Mouse (Mus musculus): ENCODE measurements around the gene 2410015M20Rik. TPM values are rescaled to one million over a fixed set of nuclear protein-coding genes. Genes with fewer than 3 reads are reported as not detected.
A peak's percentile ranks its signal among the peaks of the same experiment; 100 is the strongest.

Gene 2410015M20Rik
- polyA plus RNA-seq, 1 experiment from 2014 or later, result 361 TPM

DNA sequence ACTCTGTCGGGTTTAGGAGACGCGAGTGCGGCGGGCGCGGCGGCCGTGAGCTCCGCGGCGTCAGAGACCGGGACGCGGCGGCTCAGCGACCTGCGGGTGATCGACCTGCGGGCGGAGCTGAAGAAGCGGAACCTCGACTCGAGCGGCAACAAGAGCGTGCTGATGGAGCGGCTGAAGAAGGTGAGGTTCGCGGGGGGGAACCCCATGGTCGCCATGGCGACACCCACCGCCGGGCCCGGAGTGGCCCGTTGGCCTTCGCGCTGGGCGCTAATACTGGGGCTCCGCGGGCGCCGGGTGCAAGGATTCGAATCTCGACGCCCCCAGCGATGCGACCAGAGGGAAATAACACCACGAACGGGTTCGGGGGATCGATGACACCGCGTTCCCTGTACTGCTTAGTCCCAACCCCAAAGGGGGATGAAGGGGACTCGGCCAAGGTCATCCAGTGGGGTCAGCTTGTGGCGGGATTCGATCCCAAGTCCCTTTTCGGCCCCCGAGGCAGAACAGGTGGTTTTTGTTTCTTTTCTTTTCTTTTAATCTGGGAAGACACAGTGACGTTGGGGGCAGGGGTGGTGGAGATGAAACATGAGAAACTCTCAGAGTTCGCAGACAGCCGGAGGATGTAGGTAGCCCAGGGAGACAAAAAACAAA is 24.3 kb downstream of the 2410015M20Rik start:
- under 1% methylated on average over 61 of the region's 61 CpGs for WGBS

DNA sequence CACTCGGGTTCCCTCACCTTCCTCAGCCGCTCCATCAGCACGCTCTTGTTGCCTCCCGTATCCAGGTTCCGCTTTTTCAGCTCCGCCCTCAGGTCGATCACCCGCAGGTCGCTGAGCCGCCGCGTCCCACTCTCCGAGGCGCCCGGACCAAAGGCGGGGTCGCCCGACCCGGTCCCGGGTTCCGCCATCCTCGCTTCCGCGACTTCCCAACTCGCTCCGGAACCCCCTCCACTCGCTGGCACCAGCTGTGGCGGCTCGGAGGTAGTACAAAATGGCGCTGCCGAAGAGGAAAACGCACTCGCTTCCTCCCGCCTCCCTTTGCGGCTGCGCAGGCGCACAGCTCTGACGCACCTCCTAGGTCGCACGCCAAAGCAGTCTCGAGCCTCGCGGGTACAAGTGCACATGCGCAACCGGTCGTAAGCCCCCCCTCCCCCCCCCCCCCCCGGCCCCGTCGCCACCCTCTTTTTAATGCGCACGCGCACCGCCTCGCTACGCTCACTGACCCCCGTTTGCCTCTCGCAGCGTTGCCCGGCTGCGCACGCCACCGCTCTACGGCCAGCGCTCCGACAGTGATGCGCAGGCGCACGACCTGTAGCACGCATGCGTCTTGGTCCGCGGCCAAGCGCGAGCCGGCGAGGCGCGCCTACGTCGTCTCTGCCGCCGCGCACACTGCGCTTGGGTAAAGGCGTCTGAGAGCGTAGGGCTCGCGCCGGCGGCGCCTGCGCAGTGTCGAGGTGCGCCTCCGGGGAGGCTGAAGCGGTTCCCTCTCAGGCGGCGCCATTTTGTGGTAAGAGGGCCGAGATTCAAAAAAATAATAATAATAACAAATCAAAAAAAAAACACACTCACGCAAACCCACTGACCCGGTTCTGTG is 25.1 kb downstream of the 2410015M20Rik start, which contains the start of the genes Safb2 and Safb:
Safb2 (minus strand) TSS at position 329 of the 874 bp plus-strand sequence.
Safb (plus strand) TSS at position 569 of the 874 bp plus-strand sequence.
- TF ChIP-seq CTCF (IDR thresholded peaks at IDR 0.05; ENCODE audit: low read depth), result peak; percentile 30; the same call in 1 of the 2 replicates
- peak within 1 kb of the TSS; percentile 90 for H3K9ac ChIP-seq (ENCODE audit: low read depth, low read length)
- H3K4me3 ChIP-seq (ENCODE audit: low read depth, low read length), result peak within 1 kb of the TSS; percentile 95
- H3K27me3 ChIP-seq (replicated peaks; ENCODE audit: control insufficient read depth, insufficient read depth, low read length), result no peaks in the 10 kb centered on the region
- H3K9me3 ChIP-seq (ENCODE audit: control insufficient read depth), result no peaks in the 10 kb centered on the region
- H3K27ac ChIP-seq (ENCODE audit: low read depth, low read length), result peak within 1 kb of the TSS; percentile 96
- peak; percentile 95 for ATAC-seq
- H3K36me3 ChIP-seq (ENCODE audit: control insufficient read depth, insufficient read depth), result peaks cover 42% of the 10 kb centered on the region
- H3K4me1 ChIP-seq (replicated peaks; ENCODE audit: control insufficient read depth, insufficient read depth, low read length), result 0 out of 2 replicates have a peak, but pooled peaks cover 7% of the 10 kb centered on the region
- WGBS, result under 1% methylated on average over 84 of the region's 101 CpGs
- peak within 1 kb of the TSS; percentile 84 for H3K4me2 ChIP-seq (replicated peaks; ENCODE audit: low read depth)

More for the DNA sequence above, 24.3 kb downstream of the 2410015M20Rik start:
- Histone ChIP-seq H3K27me3 (replicated peaks; ENCODE audit: control insufficient read depth, insufficient read depth, low read length) (no peaks in the 10 kb centered on the region), H3K4me1 (replicated peaks; ENCODE audit: control insufficient read depth, insufficient read depth, low read length) (0 out of 2 replicates have a peak, but pooled peaks cover 7% of the 10 kb centered on the region), H3K9me3 (ENCODE audit: control insufficient read depth) (no peaks in the 10 kb centered on the region), H3K9ac (ENCODE audit: low read depth, low read length) (peak overlapping the region; percentile 90), H3K27ac (ENCODE audit: low read depth, low read length) (peak overlapping the region; percentile 96), H3K4me2 (replicated peaks; ENCODE audit: low read depth) (peak overlapping the region; percentile 70), H3K36me3 (ENCODE audit: control insufficient read depth, insufficient read depth) (peaks cover 47% of the 10 kb centered on the region), H3K4me3 (ENCODE audit: low read depth, low read length) (peak overlapping the region; percentile 95)
- TF ChIP-seq CTCF (IDR thresholded peaks at IDR 0.05; ENCODE audit: low read depth), result no peak
- peak; percentile 15; the same call in 1 of the 2 replicates for ATAC-seq

DNA sequence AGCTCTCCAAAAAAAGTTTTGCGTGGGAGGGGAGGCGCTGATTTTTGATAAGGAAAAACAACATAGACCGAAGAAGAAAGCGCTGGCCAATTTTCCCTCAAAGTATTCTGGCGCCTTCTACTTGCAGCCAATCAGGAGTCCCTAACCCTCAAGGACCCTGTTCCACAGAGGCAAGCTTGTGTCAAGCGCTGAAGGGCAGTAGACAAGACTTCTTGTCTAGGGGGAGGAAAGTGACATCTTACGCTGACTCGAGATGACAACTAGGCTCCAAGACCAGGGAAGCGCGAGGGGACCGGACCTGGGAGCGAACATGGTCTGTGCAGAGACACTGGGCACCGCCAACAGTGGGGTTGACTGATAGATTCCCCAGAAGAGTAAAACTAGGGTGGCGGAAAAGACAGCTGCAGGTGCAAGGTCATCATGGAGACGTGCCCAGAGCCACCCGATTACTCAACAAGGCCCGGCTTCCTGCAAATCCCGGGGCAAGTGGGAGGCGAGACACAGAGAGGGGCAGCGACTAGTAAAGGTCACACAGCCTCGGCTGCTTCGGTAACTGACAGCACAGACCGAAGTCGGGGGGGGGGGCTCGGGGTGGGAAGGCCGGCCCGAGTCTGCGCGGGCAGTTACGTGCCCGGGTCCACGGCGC is 25.8 kb downstream of the 2410015M20Rik start:
- no peaks in the 10 kb centered on the region for H3K27me3 ChIP-seq (replicated peaks; ENCODE audit: control insufficient read depth, insufficient read depth, low read length)
- TF ChIP-seq CTCF (IDR thresholded peaks at IDR 0.05; ENCODE audit: low read depth), result no peak
- peaks cover 42% of the 10 kb centered on the region for H3K36me3 ChIP-seq (ENCODE audit: control insufficient read depth, insufficient read depth)

DNA sequence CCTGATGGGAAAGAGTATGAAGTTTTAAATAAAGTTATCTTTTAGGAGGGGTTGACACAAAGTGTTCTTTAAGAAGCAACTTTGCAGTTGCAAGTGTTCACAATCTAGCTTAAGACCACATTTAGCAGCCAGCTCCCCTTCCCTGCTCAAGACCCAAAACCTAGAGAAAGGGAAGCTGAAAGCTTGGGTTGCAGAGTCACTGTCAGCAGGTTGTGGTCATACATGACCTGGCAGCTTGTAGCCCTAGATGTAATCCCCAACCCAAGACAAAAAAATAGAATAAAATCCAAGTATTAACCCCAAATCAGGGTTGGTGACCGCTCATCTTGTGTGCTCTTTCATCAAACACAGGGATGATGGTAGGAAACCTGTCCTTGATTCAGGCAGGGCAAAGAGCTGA is 26.5 kb downstream of the 2410015M20Rik start:
- no peak for ATAC-seq
- Histone ChIP-seq H3K9ac (ENCODE audit: low read depth, low read length) (peak overlapping the region; percentile 79; the same call in 1 of the 2 replicates), H3K27ac (ENCODE audit: low read depth, low read length) (no peak overlapping the region), H3K27me3 (replicated peaks; ENCODE audit: control insufficient read depth, insufficient read depth, low read length) (no peaks in the 10 kb centered on the region), H3K36me3 (ENCODE audit: control insufficient read depth, insufficient read depth) (peaks cover 42% of the 10 kb centered on the region), H3K4me1 (replicated peaks; ENCODE audit: control insufficient read depth, insufficient read depth, low read length) (0 out of 2 replicates have a peak, but pooled peaks cover 7% of the 10 kb centered on the region), H3K9me3 (ENCODE audit: control insufficient read depth) (no peaks in the 10 kb centered on the region), H3K4me3 (ENCODE audit: low read depth, low read length) (peak overlapping the region; percentile 72), H3K4me2 (replicated peaks; ENCODE audit: low read depth) (peak overlapping the region; percentile 84)
- TF ChIP-seq CTCF (IDR thresholded peaks at IDR 0.05; ENCODE audit: low read depth), result no peak
- 62% methylated on average over 1 of the region's 1 CpGs for WGBS

More for the DNA sequence above, 25.8 kb downstream of the 2410015M20Rik start:
- ATAC-seq, result peak; percentile 1; the same call in 1 of the 2 replicates
- Histone ChIP-seq H3K4me3 (ENCODE audit: low read depth, low read length) (peak overlapping the region; percentile 72), H3K4me2 (replicated peaks; ENCODE audit: low read depth) (peak overlapping the region; percentile 84), H3K9ac (ENCODE audit: low read depth, low read length) (peak overlapping the region; percentile 79), H3K4me1 (replicated peaks; ENCODE audit: control insufficient read depth, insufficient read depth, low read length) (0 out of 2 replicates have a peak, but pooled peaks cover 7% of the 10 kb centered on the region), H3K27ac (ENCODE audit: low read depth, low read length) (peak overlapping the region; percentile 96), H3K9me3 (ENCODE audit: control insufficient read depth) (no peaks in the 10 kb centered on the region)
- WGBS, result 1% methylated on average over 29 of the region's 33 CpGs

DNA sequence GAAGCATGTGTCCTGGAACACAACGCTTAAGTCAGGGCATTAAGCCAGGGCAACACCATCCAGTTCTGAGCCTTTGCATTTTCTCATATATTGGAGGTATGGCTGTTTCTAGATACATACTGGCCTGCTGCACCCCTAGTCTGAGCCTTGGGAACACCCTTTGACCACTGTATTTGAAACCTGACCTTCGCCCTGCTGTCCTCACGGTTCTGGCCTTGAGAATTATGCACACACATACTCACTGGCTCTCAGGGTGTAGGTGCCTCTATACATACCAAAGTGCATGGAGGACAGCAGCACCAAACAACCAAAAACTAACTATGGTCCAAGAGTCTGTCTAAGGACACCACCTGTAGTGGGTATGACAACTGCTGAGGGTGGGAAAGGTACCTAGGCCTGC is 36.6 kb downstream of the 2410015M20Rik start:
- peak; percentile 26; the same call in 1 of the 2 replicates for ATAC-seq
- 67% methylated on average over 3 of the region's 3 CpGs for WGBS
- H3K4me1 ChIP-seq (replicated peaks; ENCODE audit: control insufficient read depth, insufficient read depth, low read length), result no peaks in the 10 kb centered on the region
- H3K4me2 ChIP-seq (replicated peaks; ENCODE audit: low read depth), result no peak overlapping the region
- no peaks in the 10 kb centered on the region for H3K9me3 ChIP-seq (ENCODE audit: control insufficient read depth)
- no peak overlapping the region for H3K9ac ChIP-seq (ENCODE audit: low read depth, low read length)
- H3K27me3 ChIP-seq (replicated peaks; ENCODE audit: control insufficient read depth, insufficient read depth, low read length), result no peaks in the 10 kb centered on the region
- no peak overlapping the region for H3K4me3 ChIP-seq (ENCODE audit: low read depth, low read length)
- H3K36me3 ChIP-seq (ENCODE audit: control insufficient read depth, insufficient read depth), result peaks cover 81% of the 10 kb centered on the region
- H3K27ac ChIP-seq (ENCODE audit: low read depth, low read length), result peak overlapping the region; percentile 41
- no peak for TF ChIP-seq CTCF (IDR thresholded peaks at IDR 0.05; ENCODE audit: low read depth)

All from intestine, postnatal 0 days (tissue).